Mouse (Mus musculus) bone marrow macrophage, adult 2 months (primary cell): ENCODE measurements around the gene Baz2b. TPM values are rescaled to one million over a fixed set of nuclear protein-coding genes. Genes with fewer than 3 reads are reported as not detected.
"Not testable (repeated sequence)": the region's sequence is repeated elsewhere in the genome, so short reads cannot be mapped to it uniquely, and the experiment has no call there.

Source experiments
- H3K27ac ChIP-seq: 2 replicates; pipeline ENCODE4 v1.5.1; 2012; ENCODE audit warnings: low read depth, low read length; ENCODE audit not compliant: insufficient read depth
- H3K4me1 ChIP-seq: 2 replicates; pipeline ENCODE4 v1.6.1; 2012; ENCODE audit warnings: low read length; ENCODE audit not compliant: control insufficient read depth, insufficient read depth
- H3K4me3 ChIP-seq: 2 replicates; pipeline ENCODE4 v1.5.1; 2012; ENCODE audit warnings: mild to moderate bottlenecking, low read length, moderate library complexity; ENCODE audit not compliant: insufficient read depth
- CTCF ChIP-seq: IDR thresholded peaks from 2 replicates; pipeline ENCODE4 v1.5.1; 2012; ENCODE audit warnings: low read depth, mild to moderate bottlenecking, low read length, moderate library complexity
- POLR2A ChIP-seq: IDR thresholded peaks from 2 replicates; pipeline ENCODE4 v1.6.1; 2012; ENCODE audit warnings: mild to moderate bottlenecking, low read depth, low read length, borderline replicate concordance
- polyA plus RNA-seq: library from polyadenylated mRNA; stranded (reverse); fragments of >200 nt; gene quantifications from 2 replicates; pipeline ENCODE4 v1.2.4, GENCODE M21; 2012; ENCODE audit not compliant: missing spikeins, insufficient read depth, insufficient read length

Gene Baz2b
- polyA plus RNA-seq, 1 experiment = 64.7 TPM

DNA sequence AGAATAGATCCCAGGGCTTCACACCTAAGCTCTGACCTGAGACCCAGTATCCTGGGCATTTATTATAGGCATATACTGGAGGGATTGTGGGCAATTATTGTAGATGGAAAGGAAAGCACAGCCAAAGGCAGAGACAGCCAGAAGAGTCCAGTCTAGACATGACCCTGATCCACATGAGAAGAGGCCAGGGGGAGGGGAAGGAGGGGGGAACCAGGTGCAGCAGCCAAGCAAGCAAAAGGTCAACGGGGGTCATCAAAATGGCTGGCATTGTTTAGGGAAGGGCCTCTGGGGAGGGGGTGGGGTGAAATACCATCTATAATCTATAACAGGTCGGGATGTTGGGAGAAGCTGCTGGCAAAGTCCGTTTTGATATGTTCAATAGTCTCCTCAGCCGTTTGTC lies 128.8 kb downstream of the Baz2b start:
- H3K4me3 ChIP-seq = no peak overlapping the region
- TF ChIP-seq CTCF = no peak
- no peak for TF ChIP-seq POLR2A
- H3K4me1 ChIP-seq = peaks cover 46% of the 10 kb centered on the region
- no peak overlapping the region for H3K27ac ChIP-seq

DNA sequence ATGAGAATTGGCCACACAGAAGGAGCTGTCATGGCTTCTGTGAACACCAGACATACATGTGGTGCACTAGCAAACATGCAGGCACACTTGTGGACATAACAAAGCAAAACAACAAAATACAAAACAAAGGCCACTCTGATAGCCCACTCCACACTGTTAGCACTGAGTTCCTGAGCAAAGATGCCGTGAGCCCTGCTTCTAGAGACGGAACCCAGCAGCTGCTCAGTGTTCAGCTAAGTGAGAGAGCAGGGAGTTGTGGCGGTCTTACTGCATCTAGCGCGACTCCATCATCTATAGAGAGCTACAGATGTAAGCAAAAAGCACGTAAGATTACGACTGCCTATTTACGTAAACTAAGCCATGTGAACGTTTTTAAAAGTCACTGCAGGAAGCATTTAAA lies 132.0 kb downstream of the Baz2b start:
- no peak overlapping the region for H3K4me3 ChIP-seq
- H3K4me1 ChIP-seq = peaks cover 29% of the 10 kb centered on the region
- peak overlapping the region; percentile 48 for H3K27ac ChIP-seq
- TF ChIP-seq CTCF = no peak
- TF ChIP-seq POLR2A = no peak

DNA sequence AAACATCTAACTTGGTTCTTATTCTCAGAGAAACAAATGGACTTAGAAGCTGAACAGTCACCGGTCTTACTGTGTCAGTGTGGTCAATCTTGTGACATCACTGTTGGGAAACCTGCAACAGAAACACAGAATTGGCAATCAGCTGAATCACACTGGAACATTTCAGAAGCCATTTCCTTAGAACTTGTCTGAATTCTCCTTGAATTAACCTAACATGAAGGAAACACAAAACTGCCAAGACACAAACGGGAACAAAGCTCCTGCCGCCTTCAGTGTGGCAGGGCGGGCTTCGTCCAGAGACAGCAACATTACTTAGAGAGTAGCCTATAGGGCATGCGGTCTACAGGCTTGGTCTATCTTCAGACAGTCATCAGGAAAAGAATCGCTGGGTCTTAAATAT lies 132.8 kb downstream of the Baz2b start:
- Histone ChIP-seq H3K27ac (peak overlapping the region; percentile 86), H3K4me1 (peaks cover 28% of the 10 kb centered on the region), H3K4me3 (peak overlapping the region; percentile 32)
- TF ChIP-seq POLR2A (no peak), CTCF (no peak)

DNA sequence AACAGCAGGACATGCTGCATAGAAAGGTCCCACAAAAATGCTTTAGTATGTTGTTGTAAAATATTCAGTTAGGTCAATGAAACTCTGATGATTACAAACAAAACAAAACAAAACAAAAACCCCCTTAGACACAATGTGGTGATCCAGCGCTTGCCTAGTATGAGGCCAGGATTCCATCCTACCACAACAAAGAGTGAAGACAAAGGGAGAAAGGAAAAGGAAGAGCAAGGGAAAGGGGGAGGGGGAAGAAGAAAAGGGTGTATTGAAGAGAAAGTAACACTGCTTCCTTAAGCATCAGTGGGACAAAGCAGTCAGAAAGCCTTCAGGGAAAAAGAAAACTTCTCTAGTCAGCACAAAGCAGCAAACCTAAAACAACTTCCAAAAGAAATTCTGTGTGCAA lies 133.6 kb downstream of the Baz2b start:
- Histone ChIP-seq H3K4me3 (no peak overlapping the region), H3K4me1 (peaks cover 30% of the 10 kb centered on the region), H3K27ac (peak overlapping the region; percentile 34)
- TF ChIP-seq CTCF = no peak
- TF ChIP-seq POLR2A = no peak

DNA sequence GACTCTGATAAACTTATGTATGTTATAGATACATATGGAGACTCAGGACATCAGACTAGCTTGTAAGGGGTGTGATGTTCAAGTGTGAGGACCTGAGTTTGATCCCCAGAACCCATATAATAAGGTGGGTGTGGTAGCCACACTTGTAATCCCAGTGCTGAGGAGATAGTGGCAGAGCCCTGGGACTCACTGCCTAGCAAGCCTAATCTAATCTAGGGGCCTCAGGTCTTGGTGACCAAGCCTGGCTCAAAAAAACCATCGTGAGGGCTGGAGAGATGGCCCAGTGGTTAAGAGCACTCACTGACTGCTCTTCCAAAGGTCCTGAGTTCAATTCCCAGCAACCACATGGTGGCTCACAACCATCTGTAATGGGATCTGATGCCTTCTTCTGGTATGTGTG lies 135.8 kb downstream of the Baz2b start:
- H3K27ac ChIP-seq, H3K4me3 ChIP-seq: not testable (repeated sequence)
- peaks cover 30% of the 10 kb centered on the region for H3K4me1 ChIP-seq

- H3K4me1 ChIP-seq = peaks cover 21% of the 10 kb centered on the region
- H3K4me3 ChIP-seq = peak overlapping the region; percentile 35
- H3K27ac ChIP-seq = peak overlapping the region; percentile 52
- no peak for TF ChIP-seq CTCF
- no peak for TF ChIP-seq POLR2A
Observed at GRCm38 (mm10) chr2:60071813-60072212, 137.8 kb downstream of the Baz2b start.

GRCm38 (mm10) chr2:60070938-60071337 lies 138.7 kb downstream of the Baz2b start:
- Histone ChIP-seq H3K27ac (peak overlapping the region; percentile 30), H3K4me1 (peaks cover 18% of the 10 kb centered on the region), H3K4me3 (no peak overlapping the region)
- TF ChIP-seq CTCF (no peak), POLR2A (no peak)

DNA sequence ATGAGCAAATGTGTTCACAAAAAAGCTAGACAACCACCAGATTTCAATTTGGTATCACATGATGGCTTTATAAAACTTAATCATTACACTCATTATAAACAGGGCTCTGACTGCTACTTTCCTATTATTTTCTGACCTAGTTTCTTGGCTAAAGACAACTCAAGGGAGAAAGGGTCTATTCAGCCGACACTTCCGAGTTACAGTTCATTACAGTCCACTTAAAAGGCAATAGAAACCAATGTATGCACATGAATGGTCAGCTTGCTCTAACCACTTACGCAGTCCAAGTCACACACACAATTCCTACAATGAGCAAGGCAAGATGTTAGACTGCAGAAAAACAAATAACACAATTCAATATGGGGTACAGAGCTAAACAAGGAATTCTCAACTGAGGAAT lies 141.2 kb downstream of the Baz2b start:
- H3K27ac ChIP-seq = no peak overlapping the region
- H3K4me3 ChIP-seq = no peak overlapping the region
- H3K4me1 ChIP-seq = peaks cover 14% of the 10 kb centered on the region
- TF ChIP-seq CTCF (no peak), POLR2A (no peak)

- Histone ChIP-seq H3K27ac (no peak overlapping the region), H3K4me3 (no peak overlapping the region), H3K4me1 (no peaks in the 10 kb centered on the region)
- no peak for TF ChIP-seq POLR2A
- no peak for TF ChIP-seq CTCF
Observed at GRCm38 (mm10) chr2:60065415-60065814, 144.2 kb downstream of the Baz2b start.

DNA sequence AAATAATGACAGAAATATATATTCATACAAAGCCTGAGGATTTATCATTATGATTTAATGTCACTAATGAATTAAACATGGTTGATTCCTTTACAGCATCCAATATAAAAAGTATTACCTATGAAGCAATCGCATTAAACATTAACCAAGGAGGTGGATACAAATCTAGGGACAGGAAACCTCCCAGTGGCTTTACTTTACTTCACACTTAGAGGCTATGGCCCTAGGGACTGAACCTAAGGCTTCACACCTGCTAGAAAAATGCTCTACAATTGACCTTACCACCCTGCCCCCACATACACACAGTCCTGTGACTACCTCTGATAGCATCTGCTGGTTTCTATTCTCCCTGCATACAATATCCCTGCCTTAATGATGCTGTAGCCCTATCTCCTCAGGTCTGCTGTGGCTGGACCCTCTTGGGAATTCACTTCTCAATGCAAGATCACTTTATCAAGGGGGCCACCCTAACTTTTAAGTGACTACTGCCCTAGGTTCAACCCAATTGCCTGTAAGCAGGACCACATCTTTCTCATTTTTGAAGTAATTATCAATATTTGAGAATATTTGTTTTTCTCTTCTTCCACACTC lies 149.4 kb downstream of the Baz2b start:
- no peak for TF ChIP-seq POLR2A
- TF ChIP-seq CTCF = no peak
- H3K4me3 ChIP-seq = no peak overlapping the region
- no peak overlapping the region for H3K27ac ChIP-seq
- H3K4me1 ChIP-seq = peaks cover 8% of the 10 kb centered on the region

- H3K4me1 ChIP-seq = peaks cover 12% of the 10 kb centered on the region
- H3K4me3 ChIP-seq = no peak overlapping the region
- TF ChIP-seq CTCF = no peak
- no peak for TF ChIP-seq POLR2A
- H3K27ac ChIP-seq = no peak overlapping the region
Observed at GRCm38 (mm10) chr2:60059300-60059699, 150.3 kb downstream of the Baz2b start.
